Mouse (Mus musculus) natural killer cell, adult 2 months (primary cell): Measurements from ENCODE around the gene Rpf1.

Experiments used
- DNase-seq, 2 experiments: peaks; one replicate each; pipeline ENCODE4 v3.0.0; 2022; ENCODE audit warnings: low spot score in 2 of 2

Gene Rpf1

GRCm38 (mm10) chr3:146500003-146500809 is 21.0 kb downstream of the Rpf1 start:
- DNase-seq: peak; percentile 71 to 73

- DNase-seq: peak; percentile 78 to 86
Measured at GRCm38 (mm10) chr3:146499431-146500002, 21.7 kb downstream of the Rpf1 start, which contains the start of the genes Spata1 and Gng5. TSS of gene Spata1 (minus strand) at chr3:146499753. TSS of gene Gng5 (plus strand) at chr3:146499807.

GRCm38 (mm10) chr3:146498989-146499388 is 22.2 kb downstream of the Rpf1 start:
- DNase-seq: no peak

GRCm38 (mm10) chr3:146494941-146495340 is 26.3 kb downstream of the Rpf1 start:
- no peak for DNase-seq

GRCm38 (mm10) chr3:146486464-146486863 is 34.8 kb downstream of the Rpf1 start:
- DNase-seq: no peak

- DNase-seq: no peak
Measured at GRCm38 (mm10) chr3:146482044-146482443, 39.2 kb downstream of the Rpf1 start.

- DNase-seq: no peak
Measured at GRCm38 (mm10) chr3:146474428-146474827, 46.8 kb downstream of the Rpf1 start.

- DNase-seq: no peak
Measured at GRCm38 (mm10) chr3:146473741-146474140, 47.5 kb downstream of the Rpf1 start.

- no peak for DNase-seq
Measured at GRCm38 (mm10) chr3:146472657-146473056, 48.6 kb downstream of the Rpf1 start.

- DNase-seq: no peak
Measured at GRCm38 (mm10) chr3:146469226-146469625, 52.0 kb downstream of the Rpf1 start.

- DNase-seq: no peak
Measured at GRCm38 (mm10) chr3:146462939-146463338, 58.3 kb downstream of the Rpf1 start.
